Mouse (Mus musculus): ENCODE measurements around the gene Prss57. TPM values are rescaled to one million over a fixed set of nuclear protein-coding genes. Genes with fewer than 3 reads are reported as not detected.
A peak's percentile ranks its signal among the peaks of the same experiment; 100 is the strongest.

Prss57 gene
- polyA plus RNA-seq, 1 experiment from 2014 or later: 0.51 TPM

- 2% methylated on average over 38 of the region's 38 CpGs for WGBS
- H3K4me2 ChIP-seq: peak overlapping the region; percentile 96
- H3K4me3 ChIP-seq: peak overlapping the region; percentile 92
- peaks cover 4% of the 10 kb centered on the region; the same call in 1 of the 2 replicates for H3K27me3 ChIP-seq (replicated peaks)
- H3K36me3 ChIP-seq: no peaks in the 10 kb centered on the region
- H3K4me1 ChIP-seq: peaks cover 22% of the 10 kb centered on the region
- peak overlapping the region; percentile 86 for H3K27ac ChIP-seq (replicated peaks)
- no peaks in the 10 kb centered on the region for H3K9me3 ChIP-seq
- H3K9ac ChIP-seq: peak overlapping the region; percentile 96
- ATAC-seq (ENCODE audit: extremely low read depth, insufficient number of reproducible peaks, low FRiP score, low TSS enrichment): no peak
Observed at GRCm38 (mm10) chr10:79793738-79794490, 3.2 kb upstream of the Prss57 start.

- no peaks in the 10 kb centered on the region for H3K36me3 ChIP-seq
- H3K4me2 ChIP-seq: peak within 1 kb of the TSS; percentile 96
- H3K4me3 ChIP-seq: peak within 1 kb of the TSS; percentile 92
- H3K9me3 ChIP-seq: no peaks in the 10 kb centered on the region
- H3K4me1 ChIP-seq: peaks cover 22% of the 10 kb centered on the region
- 5% methylated on average over 42 of the region's 51 CpGs for WGBS
- peak within 1 kb of the TSS; percentile 86 for H3K27ac ChIP-seq (replicated peaks)
- H3K27me3 ChIP-seq (replicated peaks): peaks cover 4% of the 10 kb centered on the region; the same call in 1 of the 2 replicates
- H3K9ac ChIP-seq: peak within 1 kb of the TSS; percentile 96
- 0 out of 2 replicates have a peak, but pooled peaks have one; percentile 5 for ATAC-seq (ENCODE audit: extremely low read depth, insufficient number of reproducible peaks, low FRiP score, low TSS enrichment)
Observed at GRCm38 (mm10) chr10:79793051-79793737, 2.4 kb upstream of the Prss57 start, which contains the start of gene Palm. Gene Palm (plus strand): TSS chr10:79793572.

GRCm38 (mm10) chr10:79792339-79793040 is 1.7 kb upstream of the Prss57 start:
- Histone ChIP-seq H3K4me2 (no peak overlapping the region), H3K9ac (no peak overlapping the region), H3K4me3 (no peak overlapping the region), H3K4me1 (peaks cover 21% of the 10 kb centered on the region), H3K36me3 (no peaks in the 10 kb centered on the region), H3K27me3 (replicated peaks) (peaks cover 4% of the 10 kb centered on the region; the same call in 1 of the 2 replicates), H3K27ac (replicated peaks) (no peak overlapping the region), H3K9me3 (no peaks in the 10 kb centered on the region)
- WGBS: 74% methylated on average over 5 of the region's 5 CpGs
- no peak for ATAC-seq (ENCODE audit: extremely low read depth, insufficient number of reproducible peaks, low FRiP score, low TSS enrichment)

GRCm38 (mm10) chr10:79789581-79789980 is 1.2 kb downstream of the Prss57 start:
- Histone ChIP-seq H3K4me1 (peaks cover 7% of the 10 kb centered on the region), H3K9ac (0 out of 2 replicates have a peak overlapping the region, but pooled peaks have one; percentile 30), H3K36me3 (no peaks in the 10 kb centered on the region), H3K27ac (replicated peaks) (no peak overlapping the region), H3K4me3 (no peak overlapping the region), H3K4me2 (no peak overlapping the region), H3K9me3 (no peaks in the 10 kb centered on the region), H3K27me3 (replicated peaks) (peaks cover 17% of the 10 kb centered on the region)
- 54% methylated on average over 2 of the region's 2 CpGs for WGBS
- no peak for ATAC-seq (ENCODE audit: extremely low read depth, insufficient number of reproducible peaks, low FRiP score, low TSS enrichment)

- Histone ChIP-seq H3K9me3 (no peaks in the 10 kb centered on the region), H3K27me3 (replicated peaks) (peaks cover 25% of the 10 kb centered on the region), H3K9ac (no peak overlapping the region), H3K4me2 (no peak overlapping the region), H3K27ac (replicated peaks) (no peak overlapping the region), H3K4me1 (no peaks in the 10 kb centered on the region), H3K36me3 (no peaks in the 10 kb centered on the region), H3K4me3 (no peak overlapping the region)
- WGBS: 32% methylated on average over 7 of the region's 7 CpGs
- ATAC-seq (ENCODE audit: extremely low read depth, insufficient number of reproducible peaks, low FRiP score, low TSS enrichment): no peak
Observed at GRCm38 (mm10) chr10:79788386-79789158, 2.2 kb downstream of the Prss57 start.

- ATAC-seq (ENCODE audit: extremely low read depth, insufficient number of reproducible peaks, low FRiP score, low TSS enrichment): no peak
- H3K4me1 ChIP-seq: peaks cover 17% of the 10 kb centered on the region
- no peak overlapping the region for H3K9ac ChIP-seq
- H3K27ac ChIP-seq (replicated peaks): no peak overlapping the region
- H3K4me2 ChIP-seq: no peak overlapping the region
- H3K4me3 ChIP-seq: no peak overlapping the region
- no peaks in the 10 kb centered on the region for H3K36me3 ChIP-seq
- H3K27me3 ChIP-seq (replicated peaks): peaks cover 51% of the 10 kb centered on the region
- no peaks in the 10 kb centered on the region for H3K9me3 ChIP-seq
- WGBS: 38% methylated on average over 27 of the region's 27 CpGs
Observed at GRCm38 (mm10) chr10:79783920-79784800, 6.6 kb downstream of the Prss57 start.

- Histone ChIP-seq H3K4me3 (no peak overlapping the region), H3K9me3 (no peaks in the 10 kb centered on the region), H3K27ac (replicated peaks) (no peak overlapping the region), H3K9ac (no peak overlapping the region), H3K4me2 (no peak overlapping the region), H3K36me3 (no peaks in the 10 kb centered on the region), H3K27me3 (replicated peaks) (peaks cover 62% of the 10 kb centered on the region), H3K4me1 (peaks cover 26% of the 10 kb centered on the region)
- 58% methylated on average over 7 of the region's 7 CpGs for WGBS
- no peak for ATAC-seq (ENCODE audit: extremely low read depth, insufficient number of reproducible peaks, low FRiP score, low TSS enrichment)
Observed at GRCm38 (mm10) chr10:79783050-79783449, 7.7 kb downstream of the Prss57 start.

GRCm38 (mm10) chr10:79781956-79782355 is 8.8 kb downstream of the Prss57 start:
- Histone ChIP-seq H3K4me1 (peaks cover 36% of the 10 kb centered on the region), H3K27me3 (replicated peaks) (peaks cover 60% of the 10 kb centered on the region), H3K27ac (replicated peaks) (no peak overlapping the region), H3K4me3 (no peak overlapping the region), H3K9ac (no peak overlapping the region), H3K36me3 (no peaks in the 10 kb centered on the region), H3K9me3 (no peaks in the 10 kb centered on the region), H3K4me2 (no peak overlapping the region)
- 67% methylated on average over 5 of the region's 5 CpGs for WGBS
- no peak for ATAC-seq (ENCODE audit: extremely low read depth, insufficient number of reproducible peaks, low FRiP score, low TSS enrichment)

- ATAC-seq (ENCODE audit: extremely low read depth, insufficient number of reproducible peaks, low FRiP score, low TSS enrichment): no peak
- peaks cover 37% of the 10 kb centered on the region for H3K4me1 ChIP-seq
- peak overlapping the region; percentile 53 for H3K4me3 ChIP-seq
- H3K36me3 ChIP-seq: no peaks in the 10 kb centered on the region
- no peak overlapping the region for H3K27ac ChIP-seq (replicated peaks)
- WGBS: 39% methylated on average over 21 of the region's 21 CpGs
- peak overlapping the region; percentile 80 for H3K4me2 ChIP-seq
- no peak overlapping the region for H3K9ac ChIP-seq
- peaks cover 65% of the 10 kb centered on the region for H3K27me3 ChIP-seq (replicated peaks)
- no peaks in the 10 kb centered on the region for H3K9me3 ChIP-seq
Observed at GRCm38 (mm10) chr10:79781139-79781538, 9.6 kb downstream of the Prss57 start.

- Histone ChIP-seq H3K9me3 (no peaks in the 10 kb centered on the region), H3K4me3 (peak overlapping the region; percentile 53), H3K9ac (peak overlapping the region; percentile 67; the same call in 1 of the 2 replicates), H3K27me3 (replicated peaks) (peaks cover 67% of the 10 kb centered on the region), H3K27ac (replicated peaks) (0 out of 2 replicates have a peak overlapping the region, but pooled peaks have one; percentile 13), H3K36me3 (no peaks in the 10 kb centered on the region), H3K4me2 (peak overlapping the region; percentile 80), H3K4me1 (peaks cover 37% of the 10 kb centered on the region)
- ATAC-seq (ENCODE audit: extremely low read depth, insufficient number of reproducible peaks, low FRiP score, low TSS enrichment): peak; percentile 35; the same call in 1 of the 2 replicates
- 2% methylated on average over 13 of the region's 13 CpGs for WGBS
Observed at GRCm38 (mm10) chr10:79780664-79781015, 10.1 kb downstream of the Prss57 start.

Measured in heart, embryonic 13.5 days (tissue).